8 mouse cellular contexts compared by ENCODE assay signal in the genomic region with DNA sequence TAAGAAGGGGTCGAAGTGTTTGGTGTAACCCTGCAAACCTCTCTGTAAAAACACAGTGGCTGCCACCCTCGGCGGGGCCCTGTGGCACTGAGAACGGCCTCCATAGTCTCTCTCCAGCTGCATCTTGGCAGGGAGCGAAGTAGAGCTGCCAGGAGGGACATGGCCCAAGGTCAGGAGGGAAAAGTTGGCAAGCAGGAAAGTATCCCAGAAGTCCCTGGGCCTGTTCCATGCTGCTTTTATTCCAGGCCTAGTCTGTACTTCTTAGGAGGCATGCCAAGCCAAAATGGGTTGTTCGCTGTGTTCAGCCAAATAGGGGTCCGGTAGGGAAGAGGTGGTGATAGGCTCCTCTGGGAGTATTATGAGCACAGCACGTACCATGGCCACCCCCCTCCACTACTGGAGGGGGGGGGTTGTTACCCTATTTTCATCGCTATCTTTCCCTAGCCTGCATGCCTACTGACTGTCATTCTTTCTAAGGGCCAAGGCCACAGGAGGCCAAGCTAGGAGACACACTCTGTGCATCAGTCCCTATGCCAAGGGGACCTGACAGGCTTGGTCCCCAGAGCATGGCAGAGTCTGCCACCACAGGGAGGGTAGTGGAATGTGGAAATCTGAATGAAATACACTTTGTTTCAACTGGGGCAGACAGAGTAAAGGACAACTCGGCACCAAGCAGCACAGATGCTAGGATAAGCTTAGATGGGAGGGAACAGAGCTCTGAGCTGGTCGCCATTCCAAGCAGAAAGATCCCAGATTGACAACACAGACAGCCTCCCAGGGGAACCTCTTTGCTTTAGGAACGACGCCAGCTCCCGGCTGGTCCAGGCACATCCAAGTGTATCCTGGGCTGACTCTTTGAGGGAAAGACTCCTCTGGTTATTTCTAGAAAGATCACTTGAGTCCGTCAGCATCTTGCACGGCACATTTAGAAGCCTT.
DNase-seq lines count a peak whose midpoint lies in the region; ATAC-seq lines count a peak whose summit lies in the region.

No protein-coding gene starts in this region.

- no peaks in the 10 kb centered on the region for H3K27me3 ChIP-seq in hindbrain, embryonic 15.5 days
- no peaks in the 10 kb centered on the region for H3K27me3 ChIP-seq in stomach, embryonic 14.5 days (ENCODE audit: control insufficient read depth, insufficient read depth, low read length)

- no peak overlapping the region for H3K4me2 ChIP-seq in hindbrain, embryonic 15.5 days
- no peak overlapping the region for H3K4me2 ChIP-seq in stomach, embryonic 14.5 days (replicated peaks; ENCODE audit: low read depth, low read length)

- H3K36me3 ChIP-seq in hindbrain, embryonic 15.5 days, result no peaks in the 10 kb centered on the region
- H3K36me3 ChIP-seq in stomach, embryonic 14.5 days (ENCODE audit: control insufficient read depth, insufficient read depth, low read length), result no peaks in the 10 kb centered on the region

- DNase-seq in adrenal gland, adult 2 months, result peak; percentile 93
- peak; percentile 80 to 82 for DNase-seq in cerebellum, postnatal 14 days
- peak; percentile 74 for DNase-seq in gastrocnemius, postnatal 10 days
- peak; percentile 64 to 66 for DNase-seq in left cerebral cortex, adult 18-20 months (ENCODE audit: low spot score in 2 of 2)
- peak; percentile 88 for DNase-seq in lung, postnatal 36 days
- no peak for DNase-seq in B cell, adult 2 months

- peak overlapping the region; percentile 94 for H3K27ac ChIP-seq in hindbrain, embryonic 15.5 days (replicated peaks)
- H3K27ac ChIP-seq in stomach, embryonic 14.5 days (ENCODE audit: low read length), result peak overlapping the region; percentile 96

- H3K9me3 ChIP-seq in hindbrain, embryonic 15.5 days, result no peaks in the 10 kb centered on the region
- no peaks in the 10 kb centered on the region for H3K9me3 ChIP-seq in stomach, embryonic 14.5 days (ENCODE audit: control insufficient read depth, low read depth, low read length)

- H3K4me1 ChIP-seq in hindbrain, embryonic 15.5 days (replicated peaks), result peaks cover 68% of the 10 kb centered on the region
- H3K4me1 ChIP-seq in stomach, embryonic 14.5 days (ENCODE audit: control insufficient read depth, insufficient read depth, low read length), result peaks cover 50% of the 10 kb centered on the region

- H3K4me3 ChIP-seq in hindbrain, embryonic 15.5 days, result no peak overlapping the region
- H3K4me3 ChIP-seq in stomach, embryonic 14.5 days (ENCODE audit: low read depth, low read length), result no peak overlapping the region

- 0 out of 2 replicates have a peak overlapping the region, but pooled peaks have one; percentile 6 for H3K9ac ChIP-seq in hindbrain, embryonic 15.5 days
- H3K9ac ChIP-seq in stomach, embryonic 14.5 days (replicated peaks; ENCODE audit: low read depth, low read length), result no peak overlapping the region

- ATAC-seq in hindbrain, embryonic 15.5 days (ENCODE audit: low FRiP score, low read depth), result peak; percentile 59
- no peak for ATAC-seq in stomach, embryonic 14.5 days (ENCODE audit: insufficient number of reproducible peaks, insufficient read depth, low FRiP score, low read depth)

- 37% methylated on average over 16 of the region's 16 CpGs for WGBS in hindbrain, embryonic 15.5 days
- 71% methylated on average over 16 of the region's 16 CpGs for WGBS in stomach, embryonic 14.5 days

Comparison
In these comparisons a context has a peak if more than half of its experiments do, and no peak if none do; other contexts are left out.
1. DNase-seq: peak in adrenal gland, adult 2 months (single experiment), cerebellum, postnatal 14 days (2 of 2), gastrocnemius, postnatal 10 days (single experiment), left cerebral cortex, adult 18-20 months (2 of 2) and lung, postnatal 36 days (single experiment); none in B cell, adult 2 months (0 of 2).